Mouse (Mus musculus) frontal cortex, postnatal 10 days (tissue): Measurements from ENCODE around the gene Larp4.

Experiments used
- DNase-seq, 2 experiments: peaks; one replicate each; pipeline ENCODE4 v3.0.0; 2022; ENCODE audit warnings: low spot score in 2 of 2, mixed read lengths in 1 of 2

Gene Larp4

GRCm38 (mm10) chr15:100004677-100005273 is 34.9 kb downstream of the Larp4 start:
- DNase-seq, result no peak

DNA sequence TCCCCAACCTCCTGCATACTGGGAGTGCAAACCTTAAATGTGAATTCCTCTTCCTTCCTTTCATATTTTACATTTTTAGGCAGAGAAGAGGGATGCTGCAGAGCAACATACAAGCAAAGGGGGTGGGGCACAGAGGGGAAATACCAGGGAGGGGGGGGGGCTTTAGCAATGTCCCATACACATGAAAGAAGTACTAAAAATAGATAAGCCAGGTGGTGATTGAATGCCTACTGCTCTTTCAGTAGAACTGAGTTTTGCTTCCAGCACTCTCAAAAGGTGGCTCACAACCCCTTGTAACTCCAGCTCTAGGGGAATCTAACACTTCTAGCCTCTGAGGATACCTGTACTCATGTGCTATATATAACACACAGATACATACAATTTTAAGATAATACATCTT is 36.3 kb downstream of the Larp4 start:
- no peak for DNase-seq

DNA sequence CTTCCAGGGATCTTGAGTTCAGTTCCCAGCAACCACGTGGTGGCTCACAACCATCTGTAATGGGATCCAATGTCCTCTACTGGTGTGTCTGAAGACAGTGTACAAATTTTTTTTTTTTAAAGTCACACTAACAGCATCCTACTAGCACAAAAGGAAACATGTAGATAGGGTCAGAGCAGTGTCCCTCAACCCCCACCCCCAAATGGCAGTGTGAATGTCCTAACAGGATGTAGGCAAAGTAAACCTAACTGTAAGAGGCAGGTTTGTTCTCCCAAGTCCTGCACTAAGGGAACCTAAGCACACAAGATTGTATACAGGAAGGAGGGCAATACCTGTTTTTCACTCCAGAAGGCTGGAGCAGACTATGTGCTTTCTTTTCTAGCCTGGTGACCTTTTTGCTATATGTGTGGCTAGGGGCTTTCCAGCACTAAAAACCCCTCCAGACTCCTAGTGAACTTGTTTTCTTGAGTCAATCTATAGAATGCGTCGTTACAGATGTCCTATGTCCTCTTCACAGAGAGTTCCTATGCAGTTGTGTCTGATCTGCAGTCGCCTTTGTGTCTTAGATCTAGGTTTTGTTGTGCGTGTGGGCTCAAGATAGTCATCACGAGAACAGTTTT is 48.5 kb downstream of the Larp4 start:
- no peak for DNase-seq

GRCm38 (mm10) chr15:100021175-100021574 is 51.3 kb downstream of the Larp4 start:
- DNase-seq, result no peak

DNA sequence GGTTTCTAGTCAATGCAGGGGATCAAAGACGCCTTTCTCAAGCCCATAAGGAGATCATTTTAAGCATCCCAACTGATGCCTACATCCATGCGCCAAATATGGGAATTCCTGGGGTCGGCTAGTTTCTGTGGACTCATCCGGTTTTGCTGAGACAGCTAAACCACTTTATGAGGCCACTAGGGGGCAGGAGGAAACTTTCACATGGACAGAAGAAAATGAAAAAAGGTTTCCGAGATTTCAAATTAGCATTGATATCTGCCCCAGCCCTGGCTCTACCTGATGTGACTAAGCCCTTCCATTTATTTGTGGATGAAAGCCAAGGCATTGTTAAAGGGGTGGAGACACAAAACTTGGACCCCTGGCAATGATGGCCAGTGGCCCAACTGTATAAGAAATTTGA is 53.1 kb downstream of the Larp4 start:
- DNase-seq, result no peak

DNA sequence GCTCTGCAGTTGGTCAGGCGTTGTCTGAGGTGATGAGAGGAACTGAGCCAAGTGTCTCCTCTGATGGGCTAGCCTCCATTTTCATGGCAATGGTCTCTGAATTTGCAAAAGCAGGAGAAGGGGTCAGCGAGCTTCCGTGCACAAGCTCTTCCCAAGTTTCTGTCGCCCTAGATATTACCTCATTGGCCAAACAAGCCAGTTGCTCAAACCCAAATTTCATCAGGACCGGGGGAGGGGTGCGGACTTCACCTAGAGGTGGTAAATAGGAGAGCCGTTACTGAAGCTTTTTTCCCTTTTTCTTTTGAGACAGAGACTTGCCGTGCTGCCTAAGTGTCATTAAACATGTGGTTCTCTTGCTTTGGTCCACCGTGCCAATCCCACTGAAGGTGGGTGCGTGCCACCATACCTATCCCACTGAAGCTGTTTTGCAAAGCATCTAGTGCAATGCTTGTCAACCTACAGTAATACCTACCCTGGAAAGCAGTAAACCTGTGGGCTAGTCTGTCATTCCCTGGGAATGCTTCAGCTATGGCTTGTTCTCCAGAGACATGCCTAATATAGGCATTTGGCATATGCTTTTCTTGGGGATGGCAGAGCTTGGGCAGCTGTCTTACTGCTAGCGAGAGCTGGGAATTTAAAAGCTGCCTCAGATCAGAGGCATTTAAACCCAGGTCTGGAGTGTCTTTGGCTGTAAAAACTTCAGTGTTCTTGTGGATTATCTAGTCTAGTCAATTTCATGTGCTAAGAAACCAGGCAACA is 55.4 kb downstream of the Larp4 start:
- no peak for DNase-seq

- DNase-seq, result no peak
Measured at GRCm38 (mm10) chr15:100028133-100028532, 58.3 kb downstream of the Larp4 start.

GRCm38 (mm10) chr15:100029497-100029896 is 59.6 kb downstream of the Larp4 start:
- no peak for DNase-seq

GRCm38 (mm10) chr15:100029900-100030299 is 60.0 kb downstream of the Larp4 start:
- no peak for DNase-seq

DNA sequence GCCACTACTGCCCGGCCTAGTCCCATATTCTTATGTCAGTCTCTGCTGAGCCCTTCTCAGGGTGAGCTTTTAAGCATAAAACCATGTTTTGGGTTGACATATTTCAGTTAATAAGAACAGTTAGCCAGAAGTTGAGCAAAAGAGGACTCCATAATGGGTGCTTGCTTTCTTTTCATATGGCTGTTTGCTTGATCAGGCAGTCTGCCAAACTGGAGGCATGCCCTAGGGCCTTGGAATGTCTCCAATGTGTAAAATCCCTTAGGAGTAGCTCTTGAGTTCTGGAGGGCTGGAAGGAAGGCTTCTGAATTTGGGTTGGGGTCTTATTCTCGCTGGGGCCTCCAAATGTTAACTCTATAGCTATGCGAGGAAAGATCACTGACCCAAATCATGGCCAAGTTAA is 62.7 kb downstream of the Larp4 start:
- no peak for DNase-seq

- peak; percentile 87 to 96 for DNase-seq
Measured at GRCm38 (mm10) chr15:100038470-100038971, 68.7 kb downstream of the Larp4 start, which contains the start of gene Dip2b. Gene Dip2b, plus strand, starts transcription at chr15:100038664.

GRCm38 (mm10) chr15:100039001-100039701 is 69.3 kb downstream of the Larp4 start:
- DNase-seq, result peak; percentile 33 to 45

- DNase-seq, result no peak
Measured at GRCm38 (mm10) chr15:100040541-100041266, 70.8 kb downstream of the Larp4 start.

DNA sequence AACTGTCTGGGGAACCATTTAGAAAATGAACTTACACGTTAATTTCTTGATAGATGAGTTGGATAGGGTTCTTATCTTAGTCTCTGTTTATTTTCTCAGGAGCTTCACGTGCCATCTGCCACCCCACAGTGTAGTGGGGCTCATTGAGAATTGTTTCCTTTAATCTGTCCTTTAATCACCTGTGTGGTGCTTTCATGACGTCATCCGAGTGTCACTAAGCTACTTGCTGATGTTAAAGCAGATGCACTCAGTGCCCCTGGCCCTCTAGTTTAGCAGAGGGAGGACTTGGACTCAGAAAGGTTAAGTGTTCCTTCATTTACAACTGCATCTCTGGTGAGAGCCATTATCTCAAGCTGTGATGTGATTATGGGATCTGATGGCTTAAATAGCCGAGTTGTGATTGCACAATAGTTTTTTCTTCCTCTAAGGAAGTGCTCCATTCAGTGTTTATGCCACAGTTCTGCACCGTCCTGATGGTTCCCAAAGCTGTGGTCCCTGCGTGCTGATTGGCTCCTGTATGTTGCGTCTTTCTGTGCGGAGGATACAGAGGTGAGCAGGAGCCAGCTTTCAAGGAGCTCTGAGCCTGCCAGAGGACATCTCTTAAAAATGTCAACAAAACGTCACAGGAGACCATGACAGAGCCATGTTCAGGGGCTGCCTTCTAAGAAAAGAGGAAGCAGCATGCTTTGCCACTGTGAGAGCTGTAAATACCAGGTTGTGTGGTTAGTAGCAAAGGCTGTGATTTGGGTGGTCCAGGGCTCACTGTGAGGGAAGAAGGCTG is 71.6 kb downstream of the Larp4 start:
- DNase-seq, result no peak

GRCm38 (mm10) chr15:100042048-100042400 is 72.2 kb downstream of the Larp4 start:
- DNase-seq, result no peak

DNA sequence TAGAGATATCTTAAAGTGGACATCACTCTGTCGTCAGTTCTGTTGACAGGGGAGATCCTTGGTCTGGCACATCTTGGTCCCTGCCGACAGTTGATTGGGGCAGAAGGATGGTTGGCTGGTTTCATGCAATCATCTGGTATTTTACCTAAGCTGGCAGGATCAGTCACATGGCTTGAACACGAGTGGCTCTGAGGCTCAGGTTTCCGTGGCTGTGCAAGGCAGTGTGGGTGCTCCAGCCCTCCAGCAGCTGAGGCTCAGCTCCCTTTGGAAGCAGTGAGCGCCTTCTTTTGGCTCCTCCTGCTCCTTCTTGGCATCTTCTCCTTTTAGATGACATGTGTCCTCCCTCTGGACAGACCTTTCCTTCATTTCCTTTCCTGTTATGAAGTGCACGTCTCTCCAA is 75.7 kb downstream of the Larp4 start:
- no peak for DNase-seq

GRCm38 (mm10) chr15:100049496-100050087 is 79.7 kb downstream of the Larp4 start:
- no peak for DNase-seq

DNA sequence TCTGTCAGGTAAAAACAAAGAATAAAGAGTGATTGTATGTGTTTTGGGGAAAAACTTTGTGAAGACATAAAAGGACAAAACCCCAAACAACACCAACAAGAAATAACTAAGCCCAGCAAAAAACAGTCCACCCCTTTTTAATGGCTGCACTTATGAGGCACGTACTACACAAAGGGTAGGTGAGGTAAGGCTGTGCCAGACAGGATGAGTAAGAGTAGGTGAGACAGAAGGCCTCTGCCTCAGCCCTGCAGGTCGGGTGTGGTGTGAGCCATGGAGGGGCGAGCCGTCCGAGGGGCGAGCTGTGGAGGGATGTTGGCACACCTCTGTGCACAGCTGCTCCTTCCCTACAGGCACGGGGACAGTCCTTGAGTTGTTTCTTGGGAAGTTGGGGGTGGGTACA is 81.1 kb downstream of the Larp4 start:
- no peak for DNase-seq

DNA sequence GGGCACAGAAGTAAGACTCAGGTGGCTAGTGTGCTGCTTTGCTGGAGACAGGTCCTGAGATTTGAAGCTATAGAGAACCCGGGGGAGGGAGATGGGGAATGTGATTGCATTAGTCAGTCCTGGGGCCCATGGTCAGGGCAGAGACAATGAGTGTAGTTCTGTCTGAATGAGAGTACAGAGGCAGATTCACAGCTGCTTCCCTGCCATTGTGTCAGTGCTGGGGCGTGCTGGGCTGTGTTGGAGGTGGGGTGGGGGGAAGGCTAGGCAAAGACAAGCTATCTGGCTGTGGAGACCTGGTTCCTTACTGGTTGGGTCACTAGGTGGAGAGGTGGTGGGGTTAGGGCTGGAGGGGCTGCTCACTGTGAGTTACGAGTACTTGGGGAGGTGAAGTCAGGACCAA is 82.9 kb downstream of the Larp4 start:
- DNase-seq, result no peak

DNA sequence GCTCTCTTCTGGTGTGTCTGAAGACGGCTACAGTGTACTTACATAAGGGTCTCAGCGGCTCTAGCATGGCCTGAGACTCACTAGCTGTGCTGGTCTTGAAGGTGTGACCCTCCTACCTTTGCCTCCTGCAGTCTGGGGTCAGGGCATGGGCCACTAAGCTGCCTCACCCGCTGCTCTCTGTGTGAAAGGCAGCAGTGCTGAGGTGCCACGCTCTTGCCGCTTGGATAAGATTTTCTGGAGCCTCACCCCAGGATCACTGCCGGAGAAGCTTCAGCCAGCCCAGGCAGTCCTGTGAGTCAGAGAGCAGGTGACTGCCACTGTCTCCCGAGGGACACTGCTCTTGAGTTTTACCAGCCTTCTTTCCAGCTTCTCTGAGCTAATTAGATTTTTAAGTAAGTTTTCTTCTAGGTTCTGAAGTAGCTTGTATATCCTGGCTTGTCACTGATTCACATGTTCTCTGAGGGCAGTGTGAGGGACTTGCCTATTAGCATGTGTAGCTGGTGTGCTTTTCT is 86.6 kb downstream of the Larp4 start:
- DNase-seq, result no peak
